Mouse (Mus musculus) erythroblast, embryonic 14.5 days (primary cell): ENCODE results near the gene Nrxn3. TPM values are rescaled to one million over a fixed set of nuclear protein-coding genes. Genes with fewer than 3 reads are reported as not detected.

Source experiments
- H3K27me3 ChIP-seq: 2 replicates; pipeline ENCODE4 v1.6.1; 2012; ENCODE audit warnings: inconsistent platforms; ENCODE audit not compliant: control insufficient read depth
- H3K36me3 ChIP-seq: 2 replicates; pipeline ENCODE4 v1.6.1; 2012; ENCODE audit warnings: mild to moderate bottlenecking, inconsistent platforms; ENCODE audit not compliant: control insufficient read depth
- H3K4me1 ChIP-seq: 2 replicates; pipeline ENCODE4 v1.6.1; 2012; ENCODE audit warnings: inconsistent platforms; ENCODE audit not compliant: control insufficient read depth
- H3K4me3 ChIP-seq: replicated peaks from 2 replicates; pipeline ENCODE3; 2012; ENCODE audit warnings: moderate library complexity, mild to moderate bottlenecking, inconsistent platforms
- H3K9me3 ChIP-seq: 2 replicates; pipeline ENCODE4 v1.6.1; 2012; ENCODE audit warnings: low read length, inconsistent platforms, mixed read lengths; ENCODE audit not compliant: control insufficient read depth
- GATA1 ChIP-seq: IDR thresholded peaks from 2 replicates; pipeline ENCODE4 v1.6.1; 2012; ENCODE audit warnings: low read length, inconsistent platforms, mixed read lengths
- TAL1 ChIP-seq: IDR thresholded peaks from 3 replicates; pipeline ENCODE4 v1.6.1; 2012; ENCODE audit warnings: low read length, inconsistent platforms, mixed read lengths
- polyA plus RNA-seq: library from polyadenylated mRNA; stranded (reverse); fragments of >175 nt; gene quantifications from 2 replicates; pipeline ENCODE4 v1.2.3, GENCODE M21; 2012

Gene Nrxn3
- polyA plus RNA-seq, 1 experiment: not detected

DNA sequence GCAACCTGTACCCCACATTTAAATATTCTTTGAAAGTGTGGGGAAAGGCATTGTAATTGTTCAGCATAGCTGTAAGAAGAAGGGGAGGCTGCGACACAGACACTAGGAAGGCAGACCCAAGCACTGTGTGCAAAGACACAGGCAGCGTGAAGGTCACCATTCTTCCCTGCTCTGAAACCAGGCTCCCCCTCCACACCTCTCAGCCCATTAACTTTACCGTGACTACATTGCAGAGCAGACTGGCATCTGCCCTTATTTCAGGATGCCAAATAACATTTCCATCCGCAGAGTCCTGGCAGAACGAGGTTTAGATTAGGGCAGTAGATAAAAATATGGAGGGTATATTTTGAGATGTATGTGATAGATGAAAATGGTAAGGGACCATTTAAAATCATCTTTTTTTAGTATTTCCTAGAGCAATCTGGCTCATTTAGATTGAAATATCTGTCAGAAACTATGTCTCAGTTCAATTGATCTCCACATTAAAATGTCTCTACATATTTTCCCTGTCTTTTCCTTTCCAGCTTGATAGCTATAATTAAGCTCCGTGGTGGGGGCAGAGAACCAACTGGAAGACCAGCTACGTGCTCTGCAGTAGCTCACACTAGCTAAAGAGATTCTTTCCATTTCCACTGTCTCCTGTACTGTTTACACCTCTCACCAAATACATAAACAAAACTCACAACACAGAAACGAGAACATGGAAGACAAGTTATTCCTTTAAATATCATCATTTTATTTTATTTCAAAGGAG, 1160.1 kb downstream of the Nrxn3 start:
- H3K27me3 ChIP-seq: no peaks in the 10 kb centered on the region
- H3K9me3 ChIP-seq: peaks cover 2% of the 10 kb centered on the region; the same call in 1 of the 2 replicates
- H3K4me1 ChIP-seq: no peaks in the 10 kb centered on the region
- no peak overlapping the region for H3K4me3 ChIP-seq
- no peaks in the 10 kb centered on the region for H3K36me3 ChIP-seq
- TF ChIP-seq TAL1 (no peak), GATA1 (no peak)

DNA sequence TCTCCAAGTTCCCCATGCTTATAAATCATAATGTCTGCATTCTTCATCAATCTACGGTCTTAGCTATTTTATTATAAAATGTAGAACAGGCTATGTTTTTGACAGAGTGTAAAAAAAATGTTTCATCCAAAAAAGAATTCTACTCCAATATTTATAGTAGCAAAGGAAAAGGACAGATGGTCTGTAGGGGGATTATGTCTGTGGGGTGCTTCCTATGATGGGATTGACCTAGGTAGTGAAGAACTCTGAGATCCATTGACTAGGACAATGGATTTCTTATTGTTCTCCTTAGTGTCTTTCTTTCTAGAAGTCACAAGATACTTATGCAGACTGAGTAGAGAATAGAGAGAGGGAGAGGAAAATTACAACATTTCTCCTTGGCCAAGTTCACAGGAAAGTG, 1161.9 kb downstream of the Nrxn3 start:
- H3K4me1 ChIP-seq: no peaks in the 10 kb centered on the region
- no peaks in the 10 kb centered on the region for H3K36me3 ChIP-seq
- no peak for TF ChIP-seq GATA1
- no peak for TF ChIP-seq TAL1
- H3K27me3 ChIP-seq: no peaks in the 10 kb centered on the region
- H3K4me3 ChIP-seq: no peak overlapping the region
- H3K9me3 ChIP-seq: peaks cover 2% of the 10 kb centered on the region; the same call in 1 of the 2 replicates

DNA sequence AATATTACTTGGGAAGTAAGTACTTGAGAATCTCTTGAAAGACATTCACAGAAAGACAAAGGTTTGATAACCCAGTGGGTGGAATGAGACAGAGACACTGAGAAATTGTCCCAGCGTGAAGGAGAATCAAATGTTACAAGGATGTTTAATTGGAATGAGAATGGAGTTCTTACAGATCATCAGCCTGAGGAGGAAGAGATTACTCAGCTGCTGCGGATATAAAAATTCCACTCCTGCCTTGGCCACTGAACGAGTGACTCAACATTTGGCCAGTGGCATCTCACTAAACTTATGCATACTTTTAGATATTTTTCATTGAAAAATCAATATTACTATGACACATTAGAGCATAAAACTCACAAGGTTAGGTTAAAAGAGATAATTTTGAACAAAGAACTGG, 1166.0 kb downstream of the Nrxn3 start:
- no peak for TF ChIP-seq GATA1
- TF ChIP-seq TAL1: no peak
- H3K4me1 ChIP-seq: no peaks in the 10 kb centered on the region
- no peaks in the 10 kb centered on the region for H3K9me3 ChIP-seq
- no peaks in the 10 kb centered on the region for H3K36me3 ChIP-seq
- H3K27me3 ChIP-seq: no peaks in the 10 kb centered on the region
- H3K4me3 ChIP-seq: no peak overlapping the region

DNA sequence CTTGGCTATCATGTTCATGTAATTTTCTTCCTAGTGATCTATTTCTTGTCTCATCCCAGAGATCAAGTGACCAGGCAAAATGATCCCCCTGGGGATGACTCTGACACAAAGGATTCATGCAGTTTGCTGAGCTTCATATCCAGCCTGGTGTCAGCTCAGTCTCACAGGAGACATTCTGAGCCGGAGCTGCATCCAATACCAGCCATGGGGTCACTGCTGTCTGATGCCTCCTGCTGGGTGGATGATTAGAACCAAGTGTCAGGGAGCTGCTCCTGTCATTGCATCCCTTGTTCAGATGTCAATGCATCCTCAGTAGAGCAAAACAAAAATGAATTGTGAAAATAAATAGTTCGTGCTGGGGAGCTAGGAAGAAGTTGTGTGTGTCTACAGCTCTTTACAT, 1174.2 kb downstream of the Nrxn3 start:
- Histone ChIP-seq H3K36me3 (no peaks in the 10 kb centered on the region), H3K9me3 (no peaks in the 10 kb centered on the region)
- TF ChIP-seq TAL1: no peak
- no peak for TF ChIP-seq GATA1

DNA sequence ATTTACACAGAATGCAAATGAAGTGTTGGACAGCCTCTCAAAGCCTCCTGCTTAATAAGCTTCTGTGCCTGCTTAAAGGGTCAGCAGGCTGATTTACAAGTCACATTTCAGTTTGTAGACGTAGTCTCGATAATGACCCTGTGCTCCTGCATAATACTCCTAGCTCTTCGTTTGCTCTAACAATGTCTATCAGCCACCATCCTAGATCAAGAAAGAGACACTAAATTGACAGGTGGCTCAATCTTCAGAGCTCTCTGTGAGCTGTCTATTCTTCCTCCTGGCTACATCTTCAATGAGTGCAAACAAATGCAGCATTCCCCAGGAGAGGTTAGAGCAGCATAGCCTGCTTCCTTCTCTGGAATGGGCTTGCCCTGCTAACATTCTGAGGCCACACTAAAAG, 1186.9 kb downstream of the Nrxn3 start:
- Histone ChIP-seq H3K36me3 (no peaks in the 10 kb centered on the region), H3K4me1 (no peaks in the 10 kb centered on the region), H3K27me3 (no peaks in the 10 kb centered on the region), H3K9me3 (no peaks in the 10 kb centered on the region; the same call in 1 of the 2 replicates), H3K4me3 (no peak overlapping the region)
- TF ChIP-seq GATA1 (no peak), TAL1 (no peak)

More for the DNA sequence above, 1174.2 kb downstream of the Nrxn3 start:
- no peaks in the 10 kb centered on the region for H3K27me3 ChIP-seq
- no peak overlapping the region for H3K4me3 ChIP-seq
- no peaks in the 10 kb centered on the region for H3K4me1 ChIP-seq

DNA sequence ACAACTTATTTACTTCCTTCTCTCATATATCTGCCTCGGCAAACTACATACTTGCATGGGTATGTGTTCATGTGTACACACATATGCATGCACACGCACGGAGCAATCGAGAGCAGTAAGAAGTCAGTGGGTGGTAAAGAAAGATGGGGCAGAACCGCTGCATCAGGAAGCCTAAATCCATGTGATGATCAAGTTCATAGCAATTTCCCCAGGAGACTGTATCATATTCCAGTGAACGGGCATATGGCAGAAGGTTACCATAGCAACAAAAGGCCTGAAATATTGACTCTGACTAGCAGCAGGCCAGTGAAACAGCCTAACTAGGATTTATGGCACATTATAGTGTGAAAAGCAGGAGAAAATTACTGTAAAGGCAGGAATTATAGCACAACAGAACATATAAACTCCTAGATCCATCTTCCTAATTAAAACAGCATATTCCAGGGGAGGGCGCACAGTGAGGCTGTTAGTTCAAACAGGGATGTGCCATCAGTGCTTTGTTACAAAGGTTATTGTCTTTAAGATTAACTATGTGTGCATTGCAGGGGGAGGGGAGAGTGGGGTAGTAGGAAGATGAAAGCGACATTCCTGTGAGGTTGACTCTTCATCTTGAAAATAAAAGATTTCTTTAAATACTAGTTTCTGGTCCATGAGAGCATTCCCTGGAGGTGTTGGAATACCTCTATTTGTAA, 1195.6 kb downstream of the Nrxn3 start:
- Histone ChIP-seq H3K4me1 (no peaks in the 10 kb centered on the region), H3K9me3 (no peaks in the 10 kb centered on the region), H3K36me3 (no peaks in the 10 kb centered on the region), H3K27me3 (no peaks in the 10 kb centered on the region), H3K4me3 (no peak overlapping the region)
- no peak for TF ChIP-seq GATA1
- no peak for TF ChIP-seq TAL1

DNA sequence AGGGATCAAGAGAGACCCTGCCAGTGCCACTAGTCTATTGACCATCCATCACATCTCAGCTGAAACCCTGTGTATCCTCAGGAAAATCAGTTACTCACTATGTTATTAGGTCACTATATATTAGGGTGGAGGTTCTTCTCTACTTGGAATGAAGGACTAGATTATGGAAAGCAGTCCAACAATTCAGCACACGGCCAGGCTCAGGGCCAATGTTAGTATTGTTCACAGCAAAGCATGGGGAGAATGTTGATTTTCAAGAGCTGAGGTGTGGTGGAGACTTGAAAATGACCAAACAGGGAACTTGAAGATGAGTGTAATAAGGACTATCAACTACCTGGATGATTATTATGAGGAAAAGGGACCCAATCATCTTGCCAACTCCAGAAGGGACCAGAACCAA, 1209.7 kb downstream of the Nrxn3 start:
- no peak overlapping the region for H3K4me3 ChIP-seq
- H3K36me3 ChIP-seq: no peaks in the 10 kb centered on the region
- H3K9me3 ChIP-seq: no peaks in the 10 kb centered on the region
- no peaks in the 10 kb centered on the region for H3K4me1 ChIP-seq
- H3K27me3 ChIP-seq: no peaks in the 10 kb centered on the region
- TF ChIP-seq TAL1: no peak
- TF ChIP-seq GATA1: no peak

DNA sequence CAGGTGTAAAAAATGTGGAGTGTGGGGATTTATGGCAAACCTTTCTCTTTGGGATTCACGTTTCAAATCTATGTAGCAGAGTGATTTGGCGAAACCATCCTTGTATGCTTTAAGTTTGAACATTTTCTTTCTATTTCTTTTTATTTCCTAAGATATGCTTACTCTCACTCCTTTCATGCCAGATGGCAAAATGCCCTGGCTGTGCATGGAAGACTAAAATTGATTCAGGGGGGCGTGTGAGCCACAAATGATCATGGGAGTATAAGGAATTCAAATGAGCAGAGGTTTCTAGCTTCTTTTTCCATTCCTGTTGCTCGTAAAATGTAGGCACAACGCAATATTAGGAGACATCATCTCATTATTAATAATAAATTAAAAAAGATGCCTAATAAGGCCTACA, 1211.0 kb downstream of the Nrxn3 start:
- Histone ChIP-seq H3K9me3 (no peaks in the 10 kb centered on the region), H3K27me3 (no peaks in the 10 kb centered on the region), H3K4me1 (no peaks in the 10 kb centered on the region), H3K36me3 (no peaks in the 10 kb centered on the region), H3K4me3 (no peak overlapping the region)
- TF ChIP-seq TAL1 (no peak), GATA1 (no peak)

DNA sequence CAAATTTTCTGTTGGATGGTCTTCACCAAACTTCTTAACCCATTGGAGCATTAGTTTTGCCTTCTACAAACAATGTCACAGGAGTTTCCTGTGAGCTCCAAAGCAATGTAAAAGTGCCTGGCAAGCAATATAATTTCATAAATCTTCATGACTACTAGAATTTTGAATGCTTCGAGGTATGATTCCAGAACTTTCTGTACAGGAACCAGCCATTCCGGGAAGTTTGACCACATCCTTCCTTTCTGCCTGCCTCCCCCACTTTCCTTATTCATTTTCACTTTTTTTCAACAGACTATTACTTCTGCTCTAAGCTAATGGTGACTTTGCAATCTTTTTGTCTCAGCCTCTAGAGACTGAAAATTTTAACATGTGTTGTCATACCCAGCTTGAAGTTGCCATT, 1218.1 kb downstream of the Nrxn3 start:
- no peak overlapping the region for H3K4me3 ChIP-seq
- TF ChIP-seq TAL1 (no peak), GATA1 (no peak)
- H3K27me3 ChIP-seq: no peaks in the 10 kb centered on the region
- no peaks in the 10 kb centered on the region for H3K4me1 ChIP-seq
- no peaks in the 10 kb centered on the region for H3K36me3 ChIP-seq
- H3K9me3 ChIP-seq: no peaks in the 10 kb centered on the region
